Mouse (Mus musculus) liver, adult 2 months (tissue): ENCODE data around the gene Gm20503. TPM values are rescaled to one million over a fixed set of nuclear protein-coding genes. Genes with fewer than 3 reads are reported as not detected.
A peak's percentile ranks its signal among the peaks of the same experiment; 100 is the strongest.

Source experiments
- DNase-seq: peaks from one replicate; pipeline ENCODE4 v3.0.0-alpha.2; 2011; ENCODE audit warnings: low read depth, low spot score; ENCODE audit errors: extremely low read depth
- H3K27ac ChIP-seq: fragments of 200-500 bp; replicated peaks from 2 replicates; pipeline ENCODE4 v1.5.1; 2012; ENCODE audit warnings: low read depth, mild to moderate bottlenecking, control low read depth, inconsistent platforms, low read length; ENCODE audit not compliant: insufficient read depth
- H3K27me3 ChIP-seq: fragments of 200-500 bp; 2 replicates; pipeline ENCODE4 v1.6.1; 2012; ENCODE audit warnings: mild to moderate bottlenecking, moderate library complexity, low read length, inconsistent platforms; ENCODE audit not compliant: control insufficient read depth, insufficient read depth
- H3K36me3 ChIP-seq: fragments of 200-500 bp; 2 replicates; pipeline ENCODE4 v1.6.1; 2012; ENCODE audit warnings: low read length, inconsistent platforms; ENCODE audit not compliant: control insufficient read depth, insufficient read depth
- H3K4me1 ChIP-seq: fragments of 200-500 bp; 2 replicates; pipeline ENCODE4 v1.6.1; 2011; ENCODE audit warnings: low read length; ENCODE audit not compliant: control insufficient read depth, insufficient read depth
- H3K4me3 ChIP-seq: fragments of 200-500 bp; 2 replicates; pipeline ENCODE4 v1.5.1; 2011; ENCODE audit warnings: low read depth, mild to moderate bottlenecking, control low read depth, low read length, moderate library complexity; ENCODE audit not compliant: insufficient read depth
- H3K79me2 ChIP-seq: fragments of 200-500 bp; 2 replicates; pipeline ENCODE4 v1.6.1; 2012; ENCODE audit warnings: inconsistent platforms, mild to moderate bottlenecking, low read length, moderate library complexity; ENCODE audit not compliant: control insufficient read depth, insufficient read depth
- H3K9ac ChIP-seq: fragments of 200-500 bp; 2 replicates; pipeline ENCODE4 v1.6.1; 2012; ENCODE audit warnings: low read depth, mild to moderate bottlenecking, control low read depth, inconsistent platforms, low read length
- CTCF ChIP-seq: fragments of 200-500 bp; IDR thresholded peaks from 2 replicates; pipeline ENCODE4 v1.5.1; 2011; ENCODE audit warnings: low read depth, low read length, control low read depth
- POLR2A ChIP-seq: fragments of 200-500 bp; IDR thresholded peaks from 2 replicates; pipeline ENCODE4 v1.6.1; 2011; ENCODE audit warnings: low read length, control low read depth; ENCODE audit not compliant: insufficient read depth; ENCODE audit errors: extremely low read depth
- WGBS: fragments of 180-500 bp; shearing (Covaris S2); methylation state at CpG from one replicate; pipeline ENCODE4 v1.1.7; 2018; 5-methylcytosine and 5-hydroxymethylcytosine counted together
- polyA plus RNA-seq: library from polyadenylated mRNA; depleted of rRNA; stranded (reverse); fragments of >200 nt; gene quantifications from 2 replicates; pipeline ENCODE4 v1.2.3, GENCODE M21; 2012
- total RNA-seq: library from RNA; depleted of rRNA; stranded (reverse); fragments of >200 nt; gene quantifications from 2 replicates; pipeline ENCODE4 v1.2.3, GENCODE M21; 2014

Gm20503 gene
- total and polyA plus RNA-seq, 2 experiments: not detected

GRCm38 (mm10) chr4:59034918-59035785 lies 32.1 kb downstream of the Gm20503 start, which contains the start of gene Gng10:
Gene Gng10, plus strand, starts transcription at chr4:59035088.
- Histone ChIP-seq H3K4me1 (0 out of 2 replicates have a peak, but pooled peaks cover 3% of the 10 kb centered on the region), H3K36me3 (peaks cover 2% of the 10 kb centered on the region; the same call in 1 of the 2 replicates), H3K4me3 (peak within 1 kb of the TSS; percentile 84), H3K27me3 (no peaks in the 10 kb centered on the region), H3K9ac (peak within 1 kb of the TSS; percentile 81), H3K27ac (no peak within 1 kb of the TSS), H3K79me2 (no peaks in the 10 kb centered on the region)
- TF ChIP-seq POLR2A: no peak
- no peak; the same call in 1 of the 2 replicates for TF ChIP-seq CTCF
- WGBS: 2% methylated on average over 76 of the region's 76 CpGs
- peak; percentile 25 for DNase-seq

GRCm38 (mm10) chr4:59035786-59036350 lies 32.9 kb downstream of the Gm20503 start:
- no peaks in the 10 kb centered on the region for H3K27me3 ChIP-seq
- TF ChIP-seq CTCF (no peak), POLR2A (no peak)
- peaks cover 2% of the 10 kb centered on the region; the same call in 1 of the 2 replicates for H3K36me3 ChIP-seq
- H3K27ac ChIP-seq: no peak overlapping the region
- no peak overlapping the region for H3K9ac ChIP-seq
- 0 out of 2 replicates have a peak, but pooled peaks cover 3% of the 10 kb centered on the region for H3K4me1 ChIP-seq
- no peak for DNase-seq
- 79% methylated on average over 18 of the region's 18 CpGs for WGBS
- H3K79me2 ChIP-seq: no peaks in the 10 kb centered on the region
- H3K4me3 ChIP-seq: no peak overlapping the region

- Histone ChIP-seq H3K27ac (no peak overlapping the region), H3K36me3 (peaks cover 4% of the 10 kb centered on the region; the same call in 1 of the 2 replicates), H3K9ac (no peak overlapping the region), H3K27me3 (no peaks in the 10 kb centered on the region), H3K4me3 (no peak overlapping the region), H3K4me1 (0 out of 2 replicates have a peak, but pooled peaks cover 3% of the 10 kb centered on the region), H3K79me2 (no peaks in the 10 kb centered on the region)
- 43% methylated on average over 13 of the region's 13 CpGs for WGBS
- TF ChIP-seq CTCF (peak; percentile 27; the same call in 1 of the 2 replicates), POLR2A (no peak)
- peak; percentile 58 for DNase-seq
These were observed 33.6 kb downstream of the Gm20503 start for GRCm38 (mm10) chr4:59036490-59037127.

GRCm38 (mm10) chr4:59037525-59037924 lies 34.5 kb downstream of the Gm20503 start:
- 86% methylated on average over 3 of the region's 3 CpGs for WGBS
- no peak for DNase-seq
- Histone ChIP-seq H3K4me3 (no peak overlapping the region), H3K9ac (no peak overlapping the region), H3K79me2 (no peaks in the 10 kb centered on the region), H3K36me3 (peaks cover 4% of the 10 kb centered on the region; the same call in 1 of the 2 replicates), H3K4me1 (0 out of 2 replicates have a peak, but pooled peaks cover 3% of the 10 kb centered on the region), H3K27ac (no peak overlapping the region), H3K27me3 (no peaks in the 10 kb centered on the region)
- TF ChIP-seq POLR2A: no peak
- TF ChIP-seq CTCF: no peak

- H3K27ac ChIP-seq: no peak overlapping the region
- TF ChIP-seq CTCF (no peak), POLR2A (no peak)
- H3K36me3 ChIP-seq: peaks cover 4% of the 10 kb centered on the region; the same call in 1 of the 2 replicates
- WGBS: 92% methylated on average over 11 of the region's 11 CpGs
- no peaks in the 10 kb centered on the region for H3K27me3 ChIP-seq
- 0 out of 2 replicates have a peak, but pooled peaks cover 3% of the 10 kb centered on the region for H3K4me1 ChIP-seq
- H3K9ac ChIP-seq: no peak overlapping the region
- DNase-seq: no peak
- no peak overlapping the region for H3K4me3 ChIP-seq
- H3K79me2 ChIP-seq: no peaks in the 10 kb centered on the region
These were observed 37.6 kb downstream of the Gm20503 start for GRCm38 (mm10) chr4:59040397-59041287.
